Mouse (Mus musculus) cerebellum, adult 9-11 months (tissue): ENCODE data around the gene Tmem265.

ENCODE experiments used
- DNase-seq: peaks from one replicate; pipeline ENCODE4 v3.0.0; 2022

Tmem265 gene

DNA sequence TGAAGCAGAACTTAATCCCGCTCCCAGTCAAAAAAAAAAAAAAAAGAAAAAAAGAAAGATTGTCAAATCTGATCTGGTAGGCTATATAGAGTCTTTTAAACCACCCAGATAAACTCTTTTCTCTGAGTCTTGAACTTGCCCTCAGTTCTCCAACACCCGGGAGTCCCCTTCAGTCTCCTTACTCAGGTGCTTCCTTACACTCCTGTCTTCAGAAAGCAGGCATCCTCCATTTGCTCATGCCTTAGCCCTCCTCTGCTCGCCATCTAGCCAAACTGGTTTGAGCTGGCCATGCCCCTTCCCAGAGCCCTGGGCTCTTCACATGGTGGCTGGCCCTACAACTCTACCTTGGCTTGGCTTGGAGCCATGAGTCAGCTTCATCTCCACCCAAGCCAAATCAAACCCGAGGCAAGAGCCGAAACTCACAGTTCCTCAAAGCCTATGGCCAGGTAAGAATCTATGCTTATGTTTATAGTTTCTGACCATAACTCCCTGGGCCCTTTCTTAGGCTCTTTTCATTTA is at the start of gene Tmem265:
Tmem265 (plus strand) TSS at position 51 of the 519 bp plus-strand sequence.
- no peak for DNase-seq

- DNase-seq, result peak; percentile 98
These were observed 49.4 kb upstream of the Tmem265 start, which contains the start of gene Srcap for GRCm38 (mm10) chr7:127511808-127512230. Gene Srcap (plus strand): TSS chr7:127511983.

GRCm38 (mm10) chr7:127512231-127513015 is 48.8 kb upstream of the Tmem265 start:
- DNase-seq, result peak; percentile 95

GRCm38 (mm10) chr7:127513016-127513390 is 48.2 kb upstream of the Tmem265 start:
- DNase-seq, result no peak

DNA sequence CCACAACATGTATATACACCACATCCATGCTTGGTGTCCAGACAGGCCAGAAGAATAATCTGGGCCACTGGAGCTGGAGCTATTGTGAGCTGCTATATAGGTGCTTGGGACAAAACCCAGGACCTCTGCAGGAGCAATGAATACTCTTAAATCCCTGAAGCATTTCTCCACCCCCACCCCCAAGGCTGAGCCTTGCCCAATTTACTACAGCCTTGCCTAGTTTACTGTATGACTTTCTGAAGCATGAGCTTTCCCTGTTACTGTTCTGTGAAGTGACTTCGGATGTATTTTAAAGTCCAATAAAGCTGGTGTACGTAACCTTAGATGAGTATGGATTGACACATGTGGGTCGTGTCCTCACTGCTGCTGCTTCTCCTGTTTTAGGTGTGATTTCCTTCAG is 47.4 kb upstream of the Tmem265 start:
- peak; percentile 37 for DNase-seq

- DNase-seq, result peak; percentile 33
These were observed 45.3 kb upstream of the Tmem265 start for GRCm38 (mm10) chr7:127515846-127516245.

DNA sequence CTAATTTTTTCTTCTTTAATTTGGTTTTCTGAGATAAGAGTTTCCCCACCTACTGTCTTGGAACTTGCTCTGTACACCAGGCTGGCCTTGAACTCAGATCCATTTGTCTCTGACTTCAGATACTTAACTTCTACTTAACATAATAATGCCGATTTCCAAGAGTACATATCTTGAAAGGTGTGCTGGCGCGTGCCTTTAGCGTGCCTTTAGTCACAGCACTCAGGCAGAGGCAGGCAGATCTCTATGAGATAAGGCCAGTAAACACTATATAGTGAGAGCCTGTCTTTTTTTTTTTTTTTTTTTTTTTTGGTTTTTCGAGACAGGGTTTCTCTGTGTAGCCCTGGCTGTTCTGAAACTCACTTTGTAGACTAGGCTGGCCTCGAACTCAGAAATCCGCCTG is 44.8 kb upstream of the Tmem265 start:
- DNase-seq, result no peak

- DNase-seq, result no peak
These were observed 41.9 kb upstream of the Tmem265 start, which contains the start of gene Gm42715 for GRCm38 (mm10) chr7:127519284-127519683. Gene Gm42715 (plus strand): TSS chr7:127519584.

- DNase-seq, result peak; percentile 36
These were observed 19.5 kb upstream of the Tmem265 start for GRCm38 (mm10) chr7:127541671-127542070.

GRCm38 (mm10) chr7:127549116-127549835 is 11.9 kb upstream of the Tmem265 start:
- peak; percentile 82 for DNase-seq

GRCm38 (mm10) chr7:127551558-127551957 is 9.6 kb upstream of the Tmem265 start:
- no peak for DNase-seq

GRCm38 (mm10) chr7:127560580-127560979 is 610 bp upstream of the Tmem265 start:
- no peak for DNase-seq

DNA sequence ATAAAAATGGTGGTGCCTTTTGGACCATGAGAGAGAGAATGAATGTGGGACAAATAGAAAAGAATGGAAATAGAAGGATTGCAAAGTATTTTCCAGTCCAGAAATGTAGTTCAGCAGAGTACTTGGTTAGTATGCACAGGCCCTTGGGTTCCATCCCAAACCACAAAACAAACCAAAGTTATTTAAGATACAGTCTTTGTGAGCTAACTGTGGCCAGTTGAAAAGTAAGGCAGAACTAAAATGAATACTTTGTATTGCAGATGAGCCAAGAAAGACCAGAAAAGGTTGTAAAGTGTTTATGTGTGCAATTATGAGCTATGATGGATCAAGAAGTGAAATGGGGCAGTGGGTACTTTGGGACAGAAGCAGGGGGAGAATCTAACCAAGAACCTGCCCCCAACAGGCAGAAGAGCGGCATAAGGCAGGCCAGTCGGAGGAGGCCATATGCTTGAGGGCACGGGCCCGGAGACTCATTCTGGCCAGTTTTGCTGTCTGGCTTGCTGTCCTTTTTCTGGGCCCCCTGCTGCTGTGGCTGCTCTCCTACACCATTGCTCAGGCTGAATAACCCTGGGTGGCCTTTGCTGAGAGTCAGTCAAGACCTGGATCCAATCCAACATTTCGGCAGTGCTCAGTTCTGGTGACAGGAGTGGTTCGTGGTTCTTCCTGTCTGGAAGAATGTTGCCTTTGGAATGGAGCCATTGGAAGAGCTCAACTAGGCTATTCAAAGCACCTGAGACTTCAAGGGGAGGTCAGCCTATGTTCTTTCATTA is 3.4 kb downstream of the Tmem265 start:
- DNase-seq, result peak; percentile 98

DNA sequence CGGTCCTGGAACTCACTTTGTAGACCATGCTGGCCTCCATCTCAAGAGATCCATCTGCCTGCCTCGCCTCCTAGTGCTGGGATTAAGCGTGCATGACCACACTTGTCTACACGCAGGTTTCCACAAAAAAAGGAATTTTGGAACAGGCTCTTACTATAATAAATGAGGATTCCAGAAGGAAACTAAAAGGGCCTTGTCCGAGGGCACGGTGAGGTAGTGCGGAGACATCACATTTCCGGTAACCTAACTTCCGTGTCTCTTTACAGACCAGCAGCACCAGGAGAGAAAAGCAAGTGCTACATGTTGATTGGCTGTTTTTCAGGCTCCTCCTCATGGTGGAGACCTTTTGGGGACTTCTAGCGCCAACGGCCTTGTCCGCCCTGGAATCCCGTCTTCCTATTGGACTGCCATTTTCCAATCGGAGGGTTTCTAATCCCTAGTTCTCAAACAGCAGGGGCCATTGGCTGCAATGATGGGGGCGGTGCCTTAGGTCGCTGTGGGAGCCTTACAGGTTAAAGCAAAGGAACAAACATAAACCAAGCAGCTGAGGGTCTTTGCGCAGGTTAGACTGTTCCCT is 11.8 kb downstream of the Tmem265 start, which contains the start of gene Phkg2:
Phkg2 (plus strand) TSS at position 446 of the 577 bp plus-strand sequence.
- peak; percentile 97 for DNase-seq

DNA sequence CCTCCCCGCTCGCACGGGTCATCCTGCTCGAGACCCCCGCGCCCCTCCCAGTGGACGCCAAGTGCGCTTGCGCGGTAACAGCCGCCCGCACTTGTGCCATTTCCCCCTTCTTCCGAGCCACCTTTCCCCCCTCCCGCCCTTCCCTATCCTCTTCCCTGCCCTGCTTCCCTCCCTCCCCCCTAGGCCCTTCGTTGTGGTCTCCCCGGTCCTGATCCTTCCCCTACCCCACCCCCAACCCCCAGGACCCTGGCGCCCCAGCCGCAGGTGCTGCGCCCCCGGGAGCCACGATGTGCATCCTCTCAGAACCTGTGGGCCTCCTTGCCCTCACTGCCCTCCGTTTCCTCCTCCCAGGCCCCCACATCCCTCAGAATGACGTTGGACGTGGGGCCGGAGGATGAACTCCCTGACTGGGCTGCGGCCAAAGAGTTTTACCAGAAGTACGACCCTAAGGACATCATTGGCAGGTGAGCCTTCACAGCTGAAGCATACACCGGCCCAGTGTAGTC is 12.4 kb downstream of the Tmem265 start:
- peak; percentile 66 for DNase-seq

DNA sequence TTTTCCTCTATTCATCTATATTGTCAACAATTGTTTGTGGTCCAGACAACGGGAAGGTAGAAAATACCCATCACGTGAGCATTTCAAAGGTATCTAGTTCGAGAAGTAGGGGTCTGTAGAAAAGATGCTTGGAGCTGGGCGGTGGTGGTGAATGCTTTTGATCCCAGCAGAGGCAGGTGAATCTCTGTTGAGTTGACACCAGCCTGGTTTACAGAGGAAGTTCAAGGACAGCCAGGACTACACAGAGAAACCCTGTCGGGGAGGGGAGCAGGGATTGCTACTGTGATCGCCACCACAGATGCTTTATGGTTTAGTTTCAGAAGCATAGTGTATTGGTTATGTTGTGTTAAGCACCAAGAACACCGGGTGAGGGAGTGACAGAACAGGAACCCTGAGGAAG is 12.9 kb downstream of the Tmem265 start:
- no peak for DNase-seq

GRCm38 (mm10) chr7:127583260-127583659 is 22.1 kb downstream of the Tmem265 start:
- DNase-seq, result no peak

GRCm38 (mm10) chr7:127585031-127585430 is 23.8 kb downstream of the Tmem265 start:
- DNase-seq, result no peak

DNA sequence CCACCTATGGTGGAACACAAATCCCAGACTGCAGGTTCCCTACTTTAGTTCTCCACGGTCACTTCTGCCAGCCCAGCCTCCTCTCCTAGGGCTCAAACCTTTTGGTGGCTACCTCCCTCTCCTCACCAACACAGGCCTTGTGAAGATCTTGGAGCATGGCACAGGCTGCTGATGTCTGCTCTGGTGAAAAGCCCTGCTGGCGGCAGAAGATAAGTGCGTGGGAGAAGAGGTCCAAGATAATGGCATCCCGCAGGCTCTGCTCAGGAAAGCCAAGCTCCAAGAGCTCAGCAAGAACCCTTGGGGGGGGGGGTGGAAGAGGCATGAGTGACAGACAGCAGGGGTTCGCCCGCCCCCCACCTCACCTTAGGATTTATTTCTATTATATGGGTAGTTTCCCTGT is 25.0 kb downstream of the Tmem265 start:
- DNase-seq, result no peak

DNA sequence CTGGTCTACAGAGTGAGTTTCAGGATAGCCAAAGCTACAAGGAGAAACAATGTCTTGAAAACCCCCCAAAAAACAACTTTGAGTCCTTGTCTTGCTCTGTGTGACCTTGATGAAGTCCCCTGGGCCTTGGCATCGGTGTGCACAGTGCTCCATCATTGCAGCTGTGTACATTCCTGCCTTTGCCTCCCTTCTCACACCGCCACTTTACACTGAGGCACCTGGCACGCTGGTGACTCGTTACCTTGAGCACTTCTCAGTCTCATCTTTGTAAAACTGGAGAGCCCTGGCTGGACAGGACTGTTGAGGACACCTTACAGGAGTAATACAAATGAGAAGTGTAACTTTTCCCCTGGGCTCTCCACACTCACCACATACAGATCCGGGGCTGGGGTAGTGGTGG is 26.0 kb downstream of the Tmem265 start:
- no peak for DNase-seq

GRCm38 (mm10) chr7:127588011-127588871 is 27.1 kb downstream of the Tmem265 start, which contains the start of the genes Ccdc189 and Rnf40:
Gene Ccdc189 (minus strand): TSS chr7:127588595.
Gene Rnf40 (plus strand): TSS chr7:127588767.
- peak; percentile 94 for DNase-seq
